Mouse (Mus musculus) midbrain, embryonic 15.5 days (tissue): ENCODE results near the gene Fosl1. TPM values are rescaled to one million over a fixed set of nuclear protein-coding genes. Genes with fewer than 3 reads are reported as not detected.

Experiments
- ATAC-seq: fragments of 200-750 bp; cut with Nextera tagmentation; replicated peaks from 2 replicates; pipeline ENCODE4 v1.8.0; 2017; ENCODE audit warnings: moderate TSS enrichment
- H3K27ac ChIP-seq: fragments of 300-500 bp; sonication (generic); 2 replicates; pipeline ENCODE4 v1.5.1; 2015; ENCODE audit warnings: mild to moderate bottlenecking, inconsistent platforms
- H3K27me3 ChIP-seq: fragments of 300-500 bp; sonication (generic); replicated peaks from 2 replicates; pipeline ENCODE4 v1.6.1; 2015; ENCODE audit warnings: inconsistent platforms
- H3K36me3 ChIP-seq: fragments of 300-500 bp; sonication (generic); replicated peaks from 2 replicates; pipeline ENCODE4 v1.6.1; 2015; ENCODE audit warnings: inconsistent platforms
- H3K4me1 ChIP-seq: fragments of 300-500 bp; sonication (generic); 2 replicates; pipeline ENCODE4 v1.6.1; 2015; ENCODE audit warnings: inconsistent platforms
- H3K4me2 ChIP-seq: fragments of 300-500 bp; sonication (generic); 2 replicates; pipeline ENCODE4 v1.6.1; 2015; ENCODE audit warnings: inconsistent platforms, mild to moderate bottlenecking, moderate library complexity
- H3K4me3 ChIP-seq: fragments of 300-500 bp; sonication (generic); 2 replicates; pipeline ENCODE4 v1.5.1; 2015; ENCODE audit warnings: mild to moderate bottlenecking, inconsistent platforms
- H3K9ac ChIP-seq: fragments of 300-500 bp; sonication (generic); 2 replicates; pipeline ENCODE4 v1.6.1; 2015; ENCODE audit warnings: mild to moderate bottlenecking, inconsistent platforms
- H3K9me3 ChIP-seq: fragments of 300-500 bp; sonication (generic); 2 replicates; pipeline ENCODE4 v1.6.1; 2016; ENCODE audit warnings: inconsistent platforms
- WGBS: fragments of 180-500 bp; shearing (Covaris S2); methylation state at CpG from one replicate; pipeline ENCODE4 v1.1.7; 2015; ENCODE audit warnings: mixed read lengths; 5-methylcytosine and 5-hydroxymethylcytosine counted together
- polyA plus RNA-seq: library from polyadenylated mRNA; unstranded; fragments of >200 nt; fragmentation: Nextera tagmentation; extraction: Ambion mirVana; gene quantifications from 2 replicates; pipeline ENCODE4 v1.2.1, GENCODE M21; 2015

The Fosl1 gene
- polyA plus RNA-seq, 1 experiment from 2014 or later, result not detected

- Histone ChIP-seq H3K27me3 (peaks cover 59% of the 10 kb centered on the region), H3K27ac (no peak overlapping the region), H3K4me2 (peak overlapping the region; percentile 95), H3K9ac (no peak overlapping the region), H3K4me3 (peak overlapping the region; percentile 60), H3K9me3 (no peaks in the 10 kb centered on the region), H3K36me3 (no peaks in the 10 kb centered on the region), H3K4me1 (peaks cover 18% of the 10 kb centered on the region)
- 7% methylated on average over 36 of the region's 36 CpGs for WGBS
- no peak; the same call in none of the 2 replicates for ATAC-seq
Observed at GRCm38 (mm10) chr19:5448354-5449150, 1.2 kb downstream of the Fosl1 start.

GRCm38 (mm10) chr19:5449673-5450072, 2.3 kb downstream of the Fosl1 start:
- H3K4me1 ChIP-seq, result peaks cover 18% of the 10 kb centered on the region
- no peaks in the 10 kb centered on the region for H3K9me3 ChIP-seq
- no peak for ATAC-seq
- no peak overlapping the region for H3K27ac ChIP-seq
- no peaks in the 10 kb centered on the region for H3K36me3 ChIP-seq
- no peak overlapping the region for H3K4me2 ChIP-seq
- H3K4me3 ChIP-seq, result no peak overlapping the region
- WGBS, result 88% methylated on average over 3 of the region's 3 CpGs
- H3K27me3 ChIP-seq, result peaks cover 55% of the 10 kb centered on the region
- H3K9ac ChIP-seq, result no peak overlapping the region

DNA sequence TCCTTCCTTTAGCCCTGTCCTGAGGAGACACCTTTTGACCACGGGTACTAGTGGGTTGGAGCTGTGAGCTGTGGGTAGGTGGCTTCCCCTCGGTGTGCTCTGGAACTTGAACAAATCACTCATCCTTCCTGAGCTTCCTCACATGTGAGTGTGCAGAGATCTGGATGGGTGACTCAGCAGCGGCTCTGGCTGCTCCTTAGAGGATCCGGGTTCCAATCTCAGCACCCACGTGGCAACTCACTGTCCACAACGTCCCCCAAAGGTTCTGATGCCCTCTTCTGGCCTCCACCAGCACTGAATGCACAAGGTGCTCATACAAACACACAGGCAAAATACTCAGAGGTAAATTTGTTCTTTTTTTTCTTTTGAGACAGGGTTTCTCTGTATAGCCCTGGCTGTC, 4.4 kb downstream of the Fosl1 start:
- Histone ChIP-seq H3K4me3 (no peak overlapping the region), H3K4me2 (no peak overlapping the region), H3K9ac (no peak overlapping the region), H3K9me3 (no peaks in the 10 kb centered on the region), H3K27ac (no peak overlapping the region), H3K27me3 (peaks cover 42% of the 10 kb centered on the region), H3K36me3 (no peaks in the 10 kb centered on the region), H3K4me1 (peaks cover 37% of the 10 kb centered on the region)
- no peak for ATAC-seq
- 79% methylated on average over 6 of the region's 6 CpGs for WGBS

GRCm38 (mm10) chr19:5455037-5455436, 7.7 kb downstream of the Fosl1 start:
- 84% methylated on average over 12 of the region's 12 CpGs for WGBS
- no peak for ATAC-seq
- Histone ChIP-seq H3K27ac (no peak overlapping the region), H3K4me1 (peaks cover 31% of the 10 kb centered on the region), H3K36me3 (no peaks in the 10 kb centered on the region), H3K4me2 (peak overlapping the region; percentile 85), H3K9ac (peak overlapping the region; percentile 27; the same call in 1 of the 2 replicates), H3K9me3 (no peaks in the 10 kb centered on the region), H3K27me3 (peaks cover 17% of the 10 kb centered on the region), H3K4me3 (peak overlapping the region; percentile 72; the same call in 1 of the 2 replicates)

DNA sequence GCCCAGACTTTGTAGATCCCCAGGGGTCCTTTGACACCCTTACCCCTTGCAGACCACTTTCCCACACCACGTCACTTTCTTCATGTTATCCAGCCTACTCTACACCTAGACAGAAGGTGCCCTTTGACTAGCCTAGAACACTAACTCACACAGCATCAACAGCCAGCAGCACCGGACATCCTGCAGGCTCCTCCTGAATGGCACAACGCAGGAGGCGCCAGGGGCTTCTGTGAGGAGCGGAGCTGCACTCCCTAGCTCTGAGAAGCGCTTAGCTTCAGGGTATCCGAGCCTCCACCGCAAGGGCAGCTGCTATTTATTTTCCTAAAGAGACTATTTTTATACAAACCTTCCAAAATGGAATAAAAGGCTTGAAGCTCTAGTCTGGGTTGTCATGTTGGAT, 8.2 kb downstream of the Fosl1 start:
- H3K27me3 ChIP-seq, result peaks cover 11% of the 10 kb centered on the region
- H3K36me3 ChIP-seq, result no peaks in the 10 kb centered on the region
- ATAC-seq, result no peak
- peak overlapping the region; percentile 27; the same call in 1 of the 2 replicates for H3K9ac ChIP-seq
- 58% methylated on average over 8 of the region's 8 CpGs for WGBS
- H3K9me3 ChIP-seq, result no peaks in the 10 kb centered on the region
- H3K4me2 ChIP-seq, result peak overlapping the region; percentile 85
- H3K4me3 ChIP-seq, result peak overlapping the region; percentile 72
- H3K27ac ChIP-seq, result peak overlapping the region; percentile 94; the same call in 1 of the 2 replicates
- H3K4me1 ChIP-seq, result peaks cover 32% of the 10 kb centered on the region

GRCm38 (mm10) chr19:5456241-5456921, 9.0 kb downstream of the Fosl1 start:
- H3K27ac ChIP-seq, result peak overlapping the region; percentile 94
- H3K4me2 ChIP-seq, result peak overlapping the region; percentile 85
- H3K9me3 ChIP-seq, result no peaks in the 10 kb centered on the region
- H3K27me3 ChIP-seq, result peaks cover 8% of the 10 kb centered on the region; the same call in 1 of the 2 replicates
- H3K4me1 ChIP-seq, result peaks cover 38% of the 10 kb centered on the region
- no peaks in the 10 kb centered on the region for H3K36me3 ChIP-seq
- H3K9ac ChIP-seq, result peak overlapping the region; percentile 80
- 3% methylated on average over 26 of the region's 26 CpGs for WGBS
- peak overlapping the region; percentile 72 for H3K4me3 ChIP-seq
- ATAC-seq, result no peak; the same call in 1 of the 2 replicates

DNA sequence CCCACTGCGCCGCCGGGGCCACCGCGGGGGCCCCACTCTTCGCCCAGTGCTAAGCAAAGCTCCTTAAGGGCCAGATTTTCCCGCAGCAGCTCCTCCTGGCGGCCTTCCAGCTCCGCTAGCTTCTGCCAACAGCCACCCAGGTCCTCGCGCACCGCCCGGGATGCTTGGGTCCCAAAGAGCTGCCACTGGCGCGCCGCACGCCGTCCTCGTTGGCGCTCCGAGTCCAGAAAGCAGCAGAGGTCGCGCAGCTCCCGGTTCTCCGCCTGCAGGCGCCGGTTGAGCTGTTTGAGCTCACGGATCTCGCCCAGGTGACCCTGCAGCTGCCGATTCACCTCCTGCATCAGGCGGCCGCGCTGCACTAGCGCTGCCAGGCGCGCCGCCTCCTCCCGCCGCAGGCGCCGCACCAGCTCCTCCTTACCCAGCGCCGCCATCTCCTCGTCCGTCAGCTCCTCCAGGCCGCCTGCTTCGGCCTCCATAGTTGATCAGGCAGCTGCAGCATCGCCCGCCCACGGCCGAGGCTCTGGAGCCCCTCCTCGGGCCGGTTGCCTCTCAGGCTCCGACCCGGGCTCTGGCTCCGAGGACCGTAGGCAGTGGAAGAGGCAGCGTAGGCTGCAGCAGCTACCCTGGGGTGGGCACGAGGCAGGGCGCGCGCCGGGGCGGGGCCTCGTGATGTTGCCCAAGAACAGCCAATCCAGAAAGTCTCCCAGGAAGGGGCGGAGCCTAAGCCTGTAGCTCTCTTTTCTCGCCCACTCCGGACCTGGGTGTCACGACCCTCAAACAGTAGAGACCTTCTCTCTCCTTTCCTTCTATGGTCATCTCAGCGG, 9.8 kb downstream of the Fosl1 start:
- peaks cover 43% of the 10 kb centered on the region for H3K4me1 ChIP-seq
- under 1% methylated on average over 70 of the region's 70 CpGs for WGBS
- H3K4me3 ChIP-seq, result peak overlapping the region; percentile 72
- H3K27me3 ChIP-seq, result peaks cover 8% of the 10 kb centered on the region; the same call in 1 of the 2 replicates
- H3K4me2 ChIP-seq, result peak overlapping the region; percentile 85
- H3K9ac ChIP-seq, result peak overlapping the region; percentile 80
- H3K9me3 ChIP-seq, result no peaks in the 10 kb centered on the region
- H3K36me3 ChIP-seq, result no peaks in the 10 kb centered on the region
- peak; percentile 95 for ATAC-seq
- H3K27ac ChIP-seq, result peak overlapping the region; percentile 94

GRCm38 (mm10) chr19:5457746-5458442, 10.5 kb downstream of the Fosl1 start, which contains the start of gene Ccdc85b:
Gene Ccdc85b (minus strand): TSS chr19:5457894.
- peak within 1 kb of the TSS; percentile 94 for H3K27ac ChIP-seq
- peaks cover 8% of the 10 kb centered on the region; the same call in 1 of the 2 replicates for H3K27me3 ChIP-seq
- 0 out of 2 replicates have a peak, but pooled peaks cover under 1% of the 10 kb centered on the region for H3K36me3 ChIP-seq
- ATAC-seq, result peak; percentile 10; the same call in 1 of the 2 replicates
- H3K4me2 ChIP-seq, result peak within 1 kb of the TSS; percentile 85
- H3K9ac ChIP-seq, result peak within 1 kb of the TSS; percentile 80
- no peaks in the 10 kb centered on the region for H3K9me3 ChIP-seq
- peak within 1 kb of the TSS; percentile 72 for H3K4me3 ChIP-seq
- peaks cover 43% of the 10 kb centered on the region for H3K4me1 ChIP-seq
- 15% methylated on average over 14 of the region's 14 CpGs for WGBS

GRCm38 (mm10) chr19:5459019-5459418, 11.7 kb downstream of the Fosl1 start:
- Histone ChIP-seq H3K4me3 (no peak overlapping the region), H3K9me3 (no peaks in the 10 kb centered on the region), H3K27ac (no peak overlapping the region), H3K4me1 (peaks cover 48% of the 10 kb centered on the region), H3K9ac (no peak overlapping the region), H3K27me3 (peaks cover 8% of the 10 kb centered on the region; the same call in 1 of the 2 replicates), H3K36me3 (peaks cover 5% of the 10 kb centered on the region; the same call in 1 of the 2 replicates), H3K4me2 (no peak overlapping the region)
- 67% methylated on average over 7 of the region's 7 CpGs for WGBS
- no peak for ATAC-seq

- Histone ChIP-seq H3K9me3 (no peaks in the 10 kb centered on the region), H3K27ac (peak overlapping the region; percentile 82), H3K27me3 (peaks cover 8% of the 10 kb centered on the region; the same call in 1 of the 2 replicates), H3K36me3 (peaks cover 7% of the 10 kb centered on the region), H3K9ac (peak overlapping the region; percentile 78), H3K4me2 (peak overlapping the region; percentile 88), H3K4me1 (peaks cover 55% of the 10 kb centered on the region), H3K4me3 (peak overlapping the region; percentile 76)
- 27% methylated on average over 3 of the region's 3 CpGs for WGBS
- no peak for ATAC-seq
Observed at GRCm38 (mm10) chr19:5459896-5460295, 12.5 kb downstream of the Fosl1 start.

DNA sequence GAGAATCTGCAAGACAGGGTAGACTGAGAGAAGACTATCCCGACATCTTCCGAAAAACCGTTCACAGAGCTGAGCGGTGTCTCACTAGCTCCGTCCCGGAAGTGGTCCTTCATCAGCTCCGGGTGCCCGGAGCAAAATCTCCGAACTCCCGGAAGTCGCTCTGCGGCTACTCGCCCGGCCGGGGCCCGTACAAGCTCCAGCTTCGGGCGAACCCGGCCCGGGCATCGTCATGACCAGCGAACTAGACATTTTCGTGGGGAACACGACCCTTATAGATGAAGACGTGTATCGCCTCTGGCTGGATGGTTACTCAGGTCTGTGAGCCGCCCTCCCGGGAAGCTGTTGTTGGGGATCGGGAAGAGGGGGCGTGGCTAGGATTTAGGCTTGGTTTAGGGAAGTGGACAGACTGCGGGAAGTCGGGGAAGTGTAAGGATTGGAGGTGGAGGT, 13.1 kb downstream of the Fosl1 start, which contains the start of gene Fibp:
Gene Fibp, plus strand, starts transcription at position 151 of the 447 bp plus-strand sequence.
- peak within 1 kb of the TSS; percentile 88 for H3K4me2 ChIP-seq
- peaks cover 52% of the 10 kb centered on the region for H3K4me1 ChIP-seq
- H3K4me3 ChIP-seq, result peak within 1 kb of the TSS; percentile 76
- peak within 1 kb of the TSS; percentile 82 for H3K27ac ChIP-seq
- ATAC-seq, result peak; percentile 48
- H3K36me3 ChIP-seq, result peaks cover 10% of the 10 kb centered on the region
- H3K9ac ChIP-seq, result peak within 1 kb of the TSS; percentile 78
- WGBS, result under 1% methylated on average over 32 of the region's 32 CpGs
- peaks cover 8% of the 10 kb centered on the region; the same call in 1 of the 2 replicates for H3K27me3 ChIP-seq
- no peaks in the 10 kb centered on the region for H3K9me3 ChIP-seq
